Mouse (Mus musculus) midbrain, embryonic 15.5 days (tissue): ENCODE results near the gene Sval3. TPM values are rescaled to one million over a fixed set of nuclear protein-coding genes. Genes with fewer than 3 reads are reported as not detected.

ENCODE experiments used
- ATAC-seq: fragments of 200-750 bp; cut with Nextera tagmentation; replicated peaks from 2 replicates; pipeline ENCODE4 v1.8.0; 2017; ENCODE audit warnings: moderate TSS enrichment
- H3K27ac ChIP-seq: fragments of 300-500 bp; sonication (generic); 2 replicates; pipeline ENCODE4 v1.5.1; 2015; ENCODE audit warnings: mild to moderate bottlenecking, inconsistent platforms
- H3K27me3 ChIP-seq: fragments of 300-500 bp; sonication (generic); replicated peaks from 2 replicates; pipeline ENCODE4 v1.6.1; 2015; ENCODE audit warnings: inconsistent platforms
- H3K36me3 ChIP-seq: fragments of 300-500 bp; sonication (generic); replicated peaks from 2 replicates; pipeline ENCODE4 v1.6.1; 2015; ENCODE audit warnings: inconsistent platforms
- H3K4me1 ChIP-seq: fragments of 300-500 bp; sonication (generic); 2 replicates; pipeline ENCODE4 v1.6.1; 2015; ENCODE audit warnings: inconsistent platforms
- H3K4me2 ChIP-seq: fragments of 300-500 bp; sonication (generic); 2 replicates; pipeline ENCODE4 v1.6.1; 2015; ENCODE audit warnings: inconsistent platforms, mild to moderate bottlenecking, moderate library complexity
- H3K4me3 ChIP-seq: fragments of 300-500 bp; sonication (generic); 2 replicates; pipeline ENCODE4 v1.5.1; 2015; ENCODE audit warnings: mild to moderate bottlenecking, inconsistent platforms
- H3K9ac ChIP-seq: fragments of 300-500 bp; sonication (generic); 2 replicates; pipeline ENCODE4 v1.6.1; 2015; ENCODE audit warnings: mild to moderate bottlenecking, inconsistent platforms
- H3K9me3 ChIP-seq: fragments of 300-500 bp; sonication (generic); 2 replicates; pipeline ENCODE4 v1.6.1; 2016; ENCODE audit warnings: inconsistent platforms
- WGBS: fragments of 180-500 bp; shearing (Covaris S2); methylation state at CpG from one replicate; pipeline ENCODE4 v1.1.7; 2015; ENCODE audit warnings: mixed read lengths; 5-methylcytosine and 5-hydroxymethylcytosine counted together
- polyA plus RNA-seq: library from polyadenylated mRNA; unstranded; fragments of >200 nt; fragmentation: Nextera tagmentation; extraction: Ambion mirVana; gene quantifications from 2 replicates; pipeline ENCODE4 v1.2.1, GENCODE M21; 2015

Sval3 gene
- polyA plus RNA-seq = not detected in 2 replicates

DNA sequence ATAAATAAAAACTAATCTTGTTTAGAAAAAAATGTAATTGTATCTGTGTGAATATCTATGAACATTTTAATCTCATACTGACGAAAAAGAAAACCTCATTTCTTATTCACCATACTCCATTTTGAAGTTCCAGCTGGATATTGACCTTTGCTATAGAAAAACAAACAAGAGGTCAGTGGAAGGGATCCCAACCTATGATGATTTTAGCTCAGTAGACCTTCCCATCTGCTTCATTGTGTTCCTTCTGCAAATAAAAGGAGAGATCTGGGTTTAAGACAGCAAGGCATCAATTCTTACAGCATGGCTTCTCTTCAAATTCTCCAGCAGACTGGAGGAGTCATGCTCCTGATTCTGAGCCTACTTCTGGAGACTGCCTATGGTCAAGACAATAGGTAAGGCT is at the start of gene Sval3:
Gene Sval3 (plus strand): TSS at position 301 of the 400 bp plus-strand sequence.
- no peaks in the 10 kb centered on the region for H3K9me3 ChIP-seq
- H3K36me3 ChIP-seq = no peaks in the 10 kb centered on the region
- no peaks in the 10 kb centered on the region for H3K27me3 ChIP-seq
- no peak within 1 kb of the TSS for H3K9ac ChIP-seq
- no peak for ATAC-seq
- 62% methylated on average over 1 of the region's 1 CpGs for WGBS
- H3K4me1 ChIP-seq = no peaks in the 10 kb centered on the region
- H3K4me2 ChIP-seq = no peak within 1 kb of the TSS
- H3K4me3 ChIP-seq = no peak within 1 kb of the TSS
- H3K27ac ChIP-seq = no peak within 1 kb of the TSS

DNA sequence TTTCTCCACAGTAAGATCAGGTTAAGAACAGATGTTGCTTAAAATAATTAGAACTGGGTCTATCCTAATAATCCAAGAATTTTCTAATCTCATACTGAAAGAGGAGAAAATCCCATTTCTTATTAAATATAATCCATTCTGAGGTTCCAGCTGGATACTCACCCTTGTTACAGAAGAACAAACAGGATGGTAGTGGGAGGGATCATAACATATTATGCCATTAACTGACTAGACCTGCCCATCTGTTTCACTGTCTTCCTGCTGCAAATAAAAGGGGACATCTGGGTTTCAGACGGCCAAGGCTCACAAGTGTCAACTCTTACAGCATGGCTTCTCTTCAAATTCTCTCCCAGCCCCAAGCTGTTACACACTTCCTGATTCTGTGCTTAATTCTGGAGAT is 16.6 kb upstream of the Sval3 start, which contains the start of gene Sval1:
Gene Sval1 (plus strand): TSS at position 301 of the 400 bp plus-strand sequence.
- Histone ChIP-seq H3K27ac (no peak within 1 kb of the TSS), H3K4me1 (no peaks in the 10 kb centered on the region), H3K27me3 (no peaks in the 10 kb centered on the region), H3K4me3 (no peak within 1 kb of the TSS), H3K36me3 (no peaks in the 10 kb centered on the region), H3K9me3 (no peaks in the 10 kb centered on the region), H3K4me2 (no peak within 1 kb of the TSS), H3K9ac (no peak within 1 kb of the TSS)
- WGBS = 74% methylated on average over 1 of the region's 1 CpGs
- ATAC-seq = no peak

Other genes with a start within 250 kb of the Sval3 start
- not detected in 2 replicates for gene Olfr459, start 193.0 kb upstream of the Sval3 start, polyA plus RNA-seq
- gene Pip, start 120.6 kb upstream of the Sval3 start, polyA plus RNA-seq = not detected in 2 replicates
- not detected in 2 replicates for gene Sval2, start 115.2 kb upstream of the Sval3 start, polyA plus RNA-seq
- not detected in 2 replicates for gene Sval1, start 16.5 kb upstream of the Sval3 start, polyA plus RNA-seq
- not detected in 2 replicates for gene Sva, start 70.3 kb downstream of the Sval3 start, polyA plus RNA-seq
- gene Tas2r139, start 172.8 kb downstream of the Sval3 start, polyA plus RNA-seq = not detected in 2 replicates
- gene Tas2r144, start 247.2 kb downstream of the Sval3 start, polyA plus RNA-seq = not detected in 2 replicates